Mouse (Mus musculus): ENCODE data around the gene Olfr103. TPM values are rescaled to one million over a fixed set of nuclear protein-coding genes. Genes with fewer than 3 reads are reported as not detected.

Olfr103 gene
- not detected for polyA plus RNA-seq (2014; fragmentation: Illumina TruSeq; extraction: RNeasy Lipid Tissue Mini Kit (QIAGEN cat#74804); ENCODE audit: low read depth, low replicate concordance)

DNA sequence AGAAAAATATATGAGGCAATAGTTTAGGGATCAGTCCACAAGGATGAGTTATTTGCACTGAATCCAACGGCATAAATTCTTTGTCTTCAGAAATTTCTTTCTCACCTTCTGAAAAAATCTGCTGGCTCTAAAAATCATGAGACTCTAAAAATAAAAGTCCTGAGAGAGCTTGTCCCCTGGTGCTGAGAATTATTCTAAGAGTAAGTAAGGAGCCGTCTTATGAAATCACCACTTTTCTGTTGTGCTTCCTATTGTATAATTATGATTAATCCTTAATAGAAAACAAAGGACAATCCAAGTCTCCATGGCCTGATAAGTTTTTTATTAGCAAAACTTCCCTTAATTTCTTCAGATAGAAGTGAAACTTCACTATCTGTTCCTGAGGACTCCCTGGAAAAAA, at the start of gene Olfr103:
TSS of gene Olfr103 (minus strand) at position 101 of the 400 bp plus-strand sequence.

DNA sequence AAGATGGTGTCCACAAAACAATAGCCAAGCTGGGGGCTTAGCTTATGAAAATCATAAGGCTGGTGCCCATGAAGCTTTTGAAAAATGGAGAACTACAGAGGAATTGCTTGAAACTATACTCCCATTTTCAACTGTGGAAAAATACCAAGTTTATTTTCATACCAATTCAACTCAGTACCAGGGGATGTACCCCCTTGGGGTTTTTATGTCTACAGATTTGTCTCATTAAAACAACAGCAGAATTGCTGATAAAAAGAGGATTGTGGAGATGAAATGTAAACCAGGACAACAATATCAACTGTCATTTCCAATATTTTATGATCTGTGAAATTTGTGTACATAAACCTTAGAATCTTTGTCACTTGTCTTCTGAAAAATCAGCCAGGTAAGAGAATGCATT, 39.2 kb upstream of the Olfr103 start, which contains the start of gene Olfr105-ps:
TSS of gene Olfr105-ps (plus strand) at position 301 of the 400 bp plus-strand sequence.

DNA sequence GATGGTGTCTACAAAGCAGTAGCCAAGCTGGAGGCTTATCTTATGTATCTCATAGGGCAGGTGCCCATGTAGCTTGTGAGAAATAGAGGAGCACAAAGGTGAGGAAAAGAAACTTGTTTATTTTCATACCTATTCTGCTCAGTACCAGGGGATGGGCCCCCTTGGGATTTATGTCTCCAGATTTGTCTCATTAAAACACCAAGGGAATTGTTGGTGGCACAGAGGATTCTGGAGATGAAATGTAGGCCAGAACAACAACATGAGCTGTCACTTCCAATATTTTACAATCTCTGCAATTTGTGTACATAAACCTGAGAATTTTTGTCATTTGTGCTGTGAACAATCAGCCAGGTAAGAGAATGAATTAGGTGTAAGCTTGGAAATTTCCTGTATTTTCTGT, 19.8 kb upstream of the Olfr103 start, which contains the start of gene Olfr104-ps:
TSS of gene Olfr104-ps (plus strand) at position 301 of the 400 bp plus-strand sequence.

DNA sequence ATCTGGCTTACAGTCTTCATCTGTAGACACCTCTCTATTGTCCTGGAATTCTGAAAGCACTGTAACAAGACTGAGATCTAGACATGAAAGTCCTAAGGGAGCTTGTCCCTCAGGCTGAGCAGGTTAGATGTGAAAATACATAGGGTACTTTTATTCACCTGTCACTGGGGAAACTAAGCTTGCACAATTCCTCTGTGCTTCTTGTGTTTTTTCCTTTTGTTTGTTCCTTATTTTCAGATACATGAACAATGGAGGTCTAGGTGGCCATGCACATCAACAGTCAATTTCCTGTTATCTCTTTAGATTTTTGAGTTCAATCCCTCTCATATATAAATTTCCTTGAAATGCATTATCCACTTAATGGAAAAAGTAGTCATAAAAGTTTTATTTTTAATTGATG, 22.5 kb downstream of the Olfr103 start, which contains the start of gene Olfr102:
TSS of gene Olfr102 (minus strand) at position 101 of the 400 bp plus-strand sequence.

DNA sequence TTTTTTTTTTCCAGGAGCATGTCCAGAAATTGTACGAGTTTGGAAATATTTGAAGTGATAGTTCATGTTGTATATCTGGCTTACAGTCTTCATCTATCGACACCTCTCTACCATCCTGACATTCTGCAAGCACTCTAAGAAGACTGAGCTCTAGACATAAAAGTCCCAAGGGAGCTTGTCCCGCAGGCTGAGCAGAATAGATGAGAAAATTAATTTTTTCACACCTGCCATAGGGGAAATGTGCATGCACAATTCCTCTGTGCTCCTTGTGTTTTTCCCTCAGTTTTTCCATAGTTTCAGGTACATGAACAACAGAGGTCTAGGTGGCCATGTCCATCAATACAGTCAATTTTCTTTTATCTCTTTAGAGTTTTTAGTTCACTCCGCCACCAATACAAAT, 35.3 kb downstream of the Olfr103 start, which contains the start of gene Olfr101:
TSS of gene Olfr101 (minus strand) at position 101 of the 400 bp plus-strand sequence.

Other genes starting within 250 kb of the Olfr103 start
- not detected for gene Olfr91, start 241.4 kb downstream of the Olfr103 start, polyA plus RNA-seq (2014; fragmentation: Illumina TruSeq; extraction: RNeasy Lipid Tissue Mini Kit (QIAGEN cat#74804); ENCODE audit: low read depth, low replicate concordance)
- not detected for gene Olfr92, start 219.6 kb downstream of the Olfr103 start, polyA plus RNA-seq (2014; fragmentation: Illumina TruSeq; extraction: RNeasy Lipid Tissue Mini Kit (QIAGEN cat#74804); ENCODE audit: low read depth, low replicate concordance)
- not detected for gene Olfr93, start 178.2 kb downstream of the Olfr103 start, polyA plus RNA-seq (2014; fragmentation: Illumina TruSeq; extraction: RNeasy Lipid Tissue Mini Kit (QIAGEN cat#74804); ENCODE audit: low read depth, low replicate concordance)
- not detected for gene Ubd, start 145.8 kb downstream of the Olfr103 start, polyA plus RNA-seq (2014; fragmentation: Illumina TruSeq; extraction: RNeasy Lipid Tissue Mini Kit (QIAGEN cat#74804); ENCODE audit: low read depth, low replicate concordance)
- not detected for gene Olfr94, start 138.7 kb downstream of the Olfr103 start, polyA plus RNA-seq (2014; fragmentation: Illumina TruSeq; extraction: RNeasy Lipid Tissue Mini Kit (QIAGEN cat#74804); ENCODE audit: low read depth, low replicate concordance)
- gene Olfr95, start 126.6 kb downstream of the Olfr103 start, polyA plus RNA-seq (2014; fragmentation: Illumina TruSeq; extraction: RNeasy Lipid Tissue Mini Kit (QIAGEN cat#74804); ENCODE audit: low read depth, low replicate concordance) = not detected
- gene Olfr96, start 119.6 kb downstream of the Olfr103 start, polyA plus RNA-seq (2014; fragmentation: Illumina TruSeq; extraction: RNeasy Lipid Tissue Mini Kit (QIAGEN cat#74804); ENCODE audit: low read depth, low replicate concordance) = not detected
- not detected for gene Olfr97, start 102.4 kb downstream of the Olfr103 start, polyA plus RNA-seq (2014; fragmentation: Illumina TruSeq; extraction: RNeasy Lipid Tissue Mini Kit (QIAGEN cat#74804); ENCODE audit: low read depth, low replicate concordance)
- gene Olfr98, start 75.9 kb downstream of the Olfr103 start, polyA plus RNA-seq (2014; fragmentation: Illumina TruSeq; extraction: RNeasy Lipid Tissue Mini Kit (QIAGEN cat#74804); ENCODE audit: low read depth, low replicate concordance) = not detected
- 0.58 TPM for gene H2-M3, start 69.5 kb downstream of the Olfr103 start, polyA plus RNA-seq (2014; fragmentation: Illumina TruSeq; extraction: RNeasy Lipid Tissue Mini Kit (QIAGEN cat#74804); ENCODE audit: low read depth, low replicate concordance)
- gene Olfr99, start 56.2 kb downstream of the Olfr103 start, polyA plus RNA-seq (2014; fragmentation: Illumina TruSeq; extraction: RNeasy Lipid Tissue Mini Kit (QIAGEN cat#74804); ENCODE audit: low read depth, low replicate concordance) = not detected
- gene Olfr101, start 35.4 kb downstream of the Olfr103 start, polyA plus RNA-seq (2014; fragmentation: Illumina TruSeq; extraction: RNeasy Lipid Tissue Mini Kit (QIAGEN cat#74804); ENCODE audit: low read depth, low replicate concordance) = not detected
- not detected for gene Olfr102, start 22.6 kb downstream of the Olfr103 start, polyA plus RNA-seq (2014; fragmentation: Illumina TruSeq; extraction: RNeasy Lipid Tissue Mini Kit (QIAGEN cat#74804); ENCODE audit: low read depth, low replicate concordance)
- gene Olfr104-ps, start 19.9 kb upstream of the Olfr103 start, polyA plus RNA-seq (2014; fragmentation: Illumina TruSeq; extraction: RNeasy Lipid Tissue Mini Kit (QIAGEN cat#74804); ENCODE audit: low read depth, low replicate concordance) = not detected
- not detected for gene Olfr105-ps, start 39.3 kb upstream of the Olfr103 start, polyA plus RNA-seq (2014; fragmentation: Illumina TruSeq; extraction: RNeasy Lipid Tissue Mini Kit (QIAGEN cat#74804); ENCODE audit: low read depth, low replicate concordance)
- not detected for gene Olfr106-ps, start 50.7 kb upstream of the Olfr103 start, polyA plus RNA-seq (2014; fragmentation: Illumina TruSeq; extraction: RNeasy Lipid Tissue Mini Kit (QIAGEN cat#74804); ENCODE audit: low read depth, low replicate concordance)
- not detected for gene Olfr107, start 59.5 kb upstream of the Olfr103 start, polyA plus RNA-seq (2014; fragmentation: Illumina TruSeq; extraction: RNeasy Lipid Tissue Mini Kit (QIAGEN cat#74804); ENCODE audit: low read depth, low replicate concordance)
- not detected for gene Olfr108, start 105.8 kb upstream of the Olfr103 start, polyA plus RNA-seq (2014; fragmentation: Illumina TruSeq; extraction: RNeasy Lipid Tissue Mini Kit (QIAGEN cat#74804); ENCODE audit: low read depth, low replicate concordance)
- gene Olfr109, start 119.2 kb upstream of the Olfr103 start, polyA plus RNA-seq (2014; fragmentation: Illumina TruSeq; extraction: RNeasy Lipid Tissue Mini Kit (QIAGEN cat#74804); ENCODE audit: low read depth, low replicate concordance) = not detected
- gene H2-M2, start 143.9 kb upstream of the Olfr103 start, polyA plus RNA-seq (2014; fragmentation: Illumina TruSeq; extraction: RNeasy Lipid Tissue Mini Kit (QIAGEN cat#74804); ENCODE audit: low read depth, low replicate concordance) = 0.52 TPM
- not detected for gene Olfr110, start 152.8 kb upstream of the Olfr103 start, polyA plus RNA-seq (2014; fragmentation: Illumina TruSeq; extraction: RNeasy Lipid Tissue Mini Kit (QIAGEN cat#74804); ENCODE audit: low read depth, low replicate concordance)
- gene Olfr111, start 168.3 kb upstream of the Olfr103 start, polyA plus RNA-seq (2014; fragmentation: Illumina TruSeq; extraction: RNeasy Lipid Tissue Mini Kit (QIAGEN cat#74804); ENCODE audit: low read depth, low replicate concordance) = not detected
- gene Olfr112, start 229.8 kb upstream of the Olfr103 start, polyA plus RNA-seq (2014; fragmentation: Illumina TruSeq; extraction: RNeasy Lipid Tissue Mini Kit (QIAGEN cat#74804); ENCODE audit: low read depth, low replicate concordance) = not detected
- not detected for gene Olfr113, start 238.0 kb upstream of the Olfr103 start, polyA plus RNA-seq (2014; fragmentation: Illumina TruSeq; extraction: RNeasy Lipid Tissue Mini Kit (QIAGEN cat#74804); ENCODE audit: low read depth, low replicate concordance)

Data from adrenal gland, adult 10 weeks (tissue).